Mouse (Mus musculus): ENCODE measurements at regions not wholly inside any gene's neighbourhood (a gene's known extent, or its start where the extent isn't known, plus 50 kb on each side); places are given as distances from the start of the nearest gene placed in this dataset.

- Histone ChIP-seq H3K4me3 (ENCODE audit: control insufficient read depth in 1 of 2, insufficient read depth in 1 of 2, low read depth in 2 of 2, low read length in 2 of 2) (no peak overlapping the region), H3K4me1 (ENCODE audit: control insufficient read depth in 1 of 2, insufficient read depth in 2 of 2, low read length in 2 of 2) (no peaks in the 10 kb centered on the region), H3K36me3 (ENCODE audit: control insufficient read depth in 1 of 2, insufficient read depth in 2 of 2, low read length in 2 of 2) (no peaks in the 10 kb centered on the region), H3K27me3 (ENCODE audit: control insufficient read depth in 1 of 2, insufficient read depth in 2 of 2, low read length in 2 of 2) (no peaks in the 10 kb centered on the region), H3K79me2 (ENCODE audit: control insufficient read depth, insufficient read depth, low read length, poor library complexity) (no peaks in the 10 kb centered on the region), H3K9ac (ENCODE audit: control insufficient read depth, low read depth, low read length, poor library complexity, severe bottlenecking) (no peak overlapping the region), H3K9me3 (replicated peaks; ENCODE audit: insufficient read depth, low read length) (no peaks in the 10 kb centered on the region), H3K27ac (ENCODE audit: control insufficient read depth, low read depth, low read length) (no peak overlapping the region)
- no peak for DNase-seq (ENCODE audit: low read depth, low spot score)
- TF ChIP-seq USF1 (IDR thresholded peaks at IDR 0.05; ENCODE audit: low read depth, low read length): no peak
- no peak for TF ChIP-seq BHLHE40 (IDR thresholded peaks at IDR 0.05; ENCODE audit: borderline replicate concordance, low read depth, low read length)
- no peak for TF ChIP-seq NRF1 (IDR thresholded peaks at IDR 0.05; ENCODE audit: insufficient read depth, low read depth, low read length, poor library complexity, severe bottlenecking)
- no peak for TF ChIP-seq TCF12 (IDR thresholded peaks at IDR 0.05; ENCODE audit: low read depth, low read length)
- no peak for TF ChIP-seq E2F4 (IDR thresholded peaks at IDR 0.05; ENCODE audit: borderline replicate concordance, low read depth, low read length)
- no peak for TF ChIP-seq MAX (IDR thresholded peaks at IDR 0.05; ENCODE audit: low read length)
- TF ChIP-seq GABPA (IDR thresholded peaks at IDR 0.05; ENCODE audit: low read depth, low read length): no peak
- TF ChIP-seq ETS1 (IDR thresholded peaks at IDR 0.05; ENCODE audit: low read depth, low read length): no peak
- TF ChIP-seq MYB (IDR thresholded peaks at IDR 0.05; ENCODE audit: low read depth, low read length): no peak
- TF ChIP-seq SMC3 (IDR thresholded peaks at IDR 0.05; ENCODE audit: low read depth, low read length): no peak
- no peak for TF ChIP-seq JUND (IDR thresholded peaks at IDR 0.05; ENCODE audit: low read depth, low read length)
These were observed 220.4 kb downstream of the Dcdc2c start for GRCm38 (mm10) chr12:28331843-28332242.

- Histone ChIP-seq H3K4me1 (ENCODE audit: control insufficient read depth in 1 of 2, insufficient read depth in 2 of 2, low read length in 2 of 2) (no peaks in the 10 kb centered on the region), H3K9ac (ENCODE audit: control insufficient read depth, low read depth, low read length, poor library complexity, severe bottlenecking) (no peak overlapping the region), H3K79me2 (ENCODE audit: control insufficient read depth, insufficient read depth, low read length, poor library complexity) (no peaks in the 10 kb centered on the region), H3K27me3 (ENCODE audit: control insufficient read depth in 1 of 2, insufficient read depth in 2 of 2, low read length in 2 of 2) (no peaks in the 10 kb centered on the region), H3K36me3 (ENCODE audit: control insufficient read depth in 1 of 2, insufficient read depth in 2 of 2, low read length in 2 of 2) (no peaks in the 10 kb centered on the region), H3K27ac (ENCODE audit: control insufficient read depth, low read depth, low read length) (no peak overlapping the region), H3K9me3 (replicated peaks; ENCODE audit: insufficient read depth, low read length) (no peaks in the 10 kb centered on the region), H3K4me3 (ENCODE audit: control insufficient read depth in 1 of 2, insufficient read depth in 1 of 2, low read depth in 2 of 2, low read length in 2 of 2) (no peak overlapping the region)
- DNase-seq (ENCODE audit: low read depth, low spot score): no peak
- TF ChIP-seq MAX (IDR thresholded peaks at IDR 0.05; ENCODE audit: low read length): no peak
- TF ChIP-seq TBP (IDR thresholded peaks at IDR 0.05; ENCODE audit: low read depth, low read length): no peak
These were observed 228.5 kb downstream of the Dcdc2c start for GRCm38 (mm10) chr12:28323659-28324058.

GRCm38 (mm10) chr12:28309226-28309625 lies 243.0 kb downstream of the Dcdc2c start:
- DNase-seq (ENCODE audit: low read depth, low spot score): no peak
- Histone ChIP-seq H3K4me1 (ENCODE audit: control insufficient read depth in 1 of 2, insufficient read depth in 2 of 2, low read length in 2 of 2) (no peaks in the 10 kb centered on the region), H3K79me2 (ENCODE audit: control insufficient read depth, insufficient read depth, low read length, poor library complexity) (no peaks in the 10 kb centered on the region), H3K9me3 (replicated peaks; ENCODE audit: insufficient read depth, low read length) (no peaks in the 10 kb centered on the region), H3K27ac (ENCODE audit: control insufficient read depth, low read depth, low read length) (no peak overlapping the region), H3K9ac (ENCODE audit: control insufficient read depth, low read depth, low read length, poor library complexity, severe bottlenecking) (no peak overlapping the region), H3K27me3 (ENCODE audit: control insufficient read depth in 1 of 2, insufficient read depth in 2 of 2, low read length in 2 of 2) (no peaks in the 10 kb centered on the region), H3K36me3 (ENCODE audit: control insufficient read depth in 1 of 2, insufficient read depth in 2 of 2, low read length in 2 of 2) (no peaks in the 10 kb centered on the region), H3K4me3 (ENCODE audit: control insufficient read depth in 1 of 2, insufficient read depth in 1 of 2, low read depth in 2 of 2, low read length in 2 of 2) (no peak overlapping the region)
- TF ChIP-seq SMC3 (IDR thresholded peaks at IDR 0.05; ENCODE audit: low read depth, low read length) (no peak), USF2 (IDR thresholded peaks at IDR 0.05; ENCODE audit: borderline replicate concordance in 1 of 2, insufficient read depth in 1 of 2, low read depth in 1 of 2, low read length in 2 of 2) (no peak)

Data from MEL (cell line).